Mouse (Mus musculus): ENCODE results near the gene Raver2. TPM values are rescaled to one million over a fixed set of nuclear protein-coding genes. Genes with fewer than 3 reads are reported as not detected.
A peak's percentile ranks its signal among the peaks of the same experiment; 100 is the strongest.

Raver2 gene
- total RNA-seq, 2 experiments from 2014 or later: 3.0 to 3.2 TPM

- DNase-seq: no peak
Measured at GRCm38 (mm10) chr4:101174916-101175625, 106.3 kb downstream of the Raver2 start.

- peak; percentile 67 to 77 for DNase-seq
Measured at GRCm38 (mm10) chr4:101176123-101176522, 107.3 kb downstream of the Raver2 start.

- DNase-seq: no peak
Measured at GRCm38 (mm10) chr4:101177796-101178195, 109.0 kb downstream of the Raver2 start.

- no peak for DNase-seq
Measured at GRCm38 (mm10) chr4:101179076-101179475, 110.3 kb downstream of the Raver2 start.

- DNase-seq: no peak
Measured at GRCm38 (mm10) chr4:101179836-101180235, 111.1 kb downstream of the Raver2 start.

GRCm38 (mm10) chr4:101180681-101181080 is 111.9 kb downstream of the Raver2 start:
- no peak for DNase-seq

GRCm38 (mm10) chr4:101182603-101183011 is 113.8 kb downstream of the Raver2 start:
- DNase-seq: peak; percentile 58 to 74

GRCm38 (mm10) chr4:101185216-101185615 is 116.4 kb downstream of the Raver2 start:
- DNase-seq: peak in 1 of 2 experiments; percentile 47

- DNase-seq: no peak
Measured at GRCm38 (mm10) chr4:101186591-101186990, 117.8 kb downstream of the Raver2 start.

- DNase-seq: no peak
Measured at GRCm38 (mm10) chr4:101187381-101187780, 118.6 kb downstream of the Raver2 start.

GRCm38 (mm10) chr4:101192241-101192976 is 123.6 kb downstream of the Raver2 start:
- DNase-seq: no peak

- DNase-seq: no peak
Measured at GRCm38 (mm10) chr4:101194170-101194569, 125.4 kb downstream of the Raver2 start.

GRCm38 (mm10) chr4:101196407-101196806 is 127.6 kb downstream of the Raver2 start:
- DNase-seq: no peak

GRCm38 (mm10) chr4:101197421-101198170 is 128.8 kb downstream of the Raver2 start:
- DNase-seq: no peak

- DNase-seq: peak; percentile 82 to 87
Measured at GRCm38 (mm10) chr4:101198333-101198732, 129.6 kb downstream of the Raver2 start.

- peak in 1 of 2 experiments; percentile 8 for DNase-seq
Measured at GRCm38 (mm10) chr4:101199433-101200081, 130.8 kb downstream of the Raver2 start.

Other genes with a start within 250 kb of the Raver2 start
- gene Gm10577, start 48.3 kb upstream of the Raver2 start, total RNA-seq (2021): not detected
- 100 to 1,000 TPM in 1 of 2 experiments, 10 to 100 TPM in 1; 91.2 to 102 TPM for gene Jak1, start 196.3 kb downstream of the Raver2 start, total RNA-seq (2021)